Mouse (Mus musculus): ENCODE data around the gene Kif5a.
"Not testable (repeated sequence)": the region's sequence is repeated elsewhere in the genome, so short reads cannot be mapped to it uniquely, and the experiment has no call there.

Kif5a gene

GRCm38 (mm10) chr10:127262548-127263398, at the start of gene Kif5a:
TSS of gene Kif5a (minus strand) at chr10:127263348.
- DNase-seq (ENCODE audit: low spot score): no peak

- DNase-seq (ENCODE audit: low spot score): no peak
Observed at GRCm38 (mm10) chr10:127312858-127313257, 49.7 kb upstream of the Kif5a start.

GRCm38 (mm10) chr10:127312356-127312676, 49.2 kb upstream of the Kif5a start:
- DNase-seq (ENCODE audit: low spot score): peak; percentile 82

DNA sequence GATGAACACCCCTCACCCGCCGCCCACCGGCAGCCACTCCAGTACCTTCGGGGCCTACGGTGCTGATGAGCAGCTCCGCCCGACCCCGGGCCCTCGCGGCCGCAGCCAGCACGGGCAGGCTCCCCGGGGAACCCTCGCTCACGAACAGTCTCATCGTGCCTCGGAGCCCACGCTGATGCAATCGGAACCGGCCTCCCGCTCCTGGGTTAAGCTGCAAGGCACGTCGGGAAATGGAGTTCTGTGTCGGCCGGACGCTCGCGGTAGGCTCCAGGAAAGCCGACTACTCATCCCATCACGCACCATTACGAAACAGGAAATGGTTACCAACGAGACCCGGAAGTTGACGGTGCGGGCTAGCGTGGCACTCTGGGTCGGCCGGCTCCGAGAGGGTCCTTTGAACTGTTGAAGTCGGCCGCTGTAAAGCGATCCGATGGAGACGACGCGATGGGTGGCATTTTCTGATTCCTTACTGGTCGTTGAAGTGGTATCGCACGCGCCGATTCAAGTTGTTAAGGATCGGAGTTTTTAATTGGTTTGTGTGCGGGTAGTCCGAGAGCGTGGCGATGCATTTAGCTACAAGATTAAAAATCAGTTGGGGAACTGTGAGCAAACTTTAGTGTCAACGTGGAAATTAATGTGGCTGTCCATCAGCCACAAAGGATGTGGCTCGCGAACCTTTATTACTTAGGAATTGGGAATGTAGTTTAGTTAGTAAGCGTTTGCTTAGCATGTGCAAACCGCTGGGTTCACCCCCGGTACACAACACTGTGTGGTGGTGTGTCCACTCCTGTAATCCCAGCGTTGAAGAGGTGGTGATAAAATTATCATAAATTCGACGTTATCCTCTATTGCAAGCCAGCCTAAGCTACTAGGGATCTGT, 48.6 kb upstream of the Kif5a start, which contains the start of gene Mars:
TSS of gene Mars (minus strand) at position 311 of the 880 bp plus-strand sequence.
- peak; percentile 91 for DNase-seq (ENCODE audit: low spot score)

DNA sequence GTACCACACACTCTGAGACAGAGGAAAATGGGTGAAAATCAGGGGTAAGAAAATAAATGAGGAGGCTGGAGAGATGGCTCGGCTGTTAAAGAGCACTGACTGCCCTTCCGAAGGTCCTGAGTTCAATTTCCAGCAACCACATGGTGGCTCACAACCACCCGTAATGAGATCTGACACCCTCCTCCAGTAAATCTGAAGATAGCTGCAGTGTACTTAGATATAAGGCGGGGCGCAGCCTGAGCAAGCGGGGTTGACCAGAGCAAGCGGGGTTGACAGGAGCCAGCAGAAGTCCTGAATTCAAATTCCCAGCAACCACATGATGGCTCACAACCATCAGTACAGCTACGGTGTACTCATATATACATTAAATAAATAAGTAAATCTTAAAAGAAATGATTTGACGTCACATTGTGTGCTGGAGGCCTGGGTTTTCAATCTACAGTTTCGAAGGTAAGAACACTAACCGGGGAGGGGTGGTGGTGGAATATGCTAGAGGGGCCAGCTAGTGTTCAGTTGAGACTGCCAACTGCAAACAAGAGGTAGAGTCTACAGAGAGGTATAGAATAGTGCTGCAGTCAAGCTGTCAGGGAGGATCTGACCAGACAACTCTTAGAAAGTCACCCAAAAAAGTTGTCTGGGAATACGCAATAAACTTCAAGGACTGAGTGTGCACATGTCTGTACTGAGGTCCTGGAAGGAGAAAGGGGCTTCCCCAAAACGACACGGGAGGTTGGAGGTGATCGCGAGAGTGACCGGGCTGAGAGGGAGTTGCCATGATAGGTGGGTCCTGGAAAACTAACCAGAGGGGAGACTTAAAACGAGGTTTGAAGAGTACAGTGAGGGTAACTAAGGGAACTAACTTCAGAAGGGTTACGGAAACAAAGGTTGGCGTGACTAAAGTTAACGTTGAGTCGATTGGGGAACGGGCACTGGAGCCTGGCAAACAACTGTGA, 47.7 kb upstream of the Kif5a start:
- DNase-seq (ENCODE audit: low spot score): no peak

DNA sequence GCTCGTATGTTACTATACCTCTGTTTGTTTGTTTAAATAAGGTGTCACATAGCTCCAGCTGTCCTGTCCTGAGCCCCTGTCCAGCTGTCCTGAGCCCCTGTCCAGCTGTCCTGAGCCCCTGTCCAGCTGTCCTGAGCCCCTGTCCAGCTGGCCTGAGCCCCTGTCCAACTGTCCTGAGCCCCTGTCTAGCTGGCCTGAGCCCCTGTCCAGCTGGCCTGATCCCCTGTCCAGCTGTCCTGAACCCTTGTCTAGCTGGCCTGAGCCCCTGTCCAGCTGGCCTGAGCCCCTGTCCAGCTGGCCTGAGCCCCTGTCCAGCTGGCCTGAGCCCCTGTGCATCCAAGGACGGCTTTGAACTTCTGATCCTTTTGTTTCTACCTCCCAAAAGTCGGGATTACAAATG, 46.0 kb upstream of the Kif5a start:
- DNase-seq (ENCODE audit: low spot score): not testable (repeated sequence)

GRCm38 (mm10) chr10:127303136-127303535, 40.0 kb upstream of the Kif5a start:
- DNase-seq (ENCODE audit: low spot score): no peak

GRCm38 (mm10) chr10:127300361-127300760, 37.2 kb upstream of the Kif5a start:
- DNase-seq (ENCODE audit: low spot score): no peak

DNA sequence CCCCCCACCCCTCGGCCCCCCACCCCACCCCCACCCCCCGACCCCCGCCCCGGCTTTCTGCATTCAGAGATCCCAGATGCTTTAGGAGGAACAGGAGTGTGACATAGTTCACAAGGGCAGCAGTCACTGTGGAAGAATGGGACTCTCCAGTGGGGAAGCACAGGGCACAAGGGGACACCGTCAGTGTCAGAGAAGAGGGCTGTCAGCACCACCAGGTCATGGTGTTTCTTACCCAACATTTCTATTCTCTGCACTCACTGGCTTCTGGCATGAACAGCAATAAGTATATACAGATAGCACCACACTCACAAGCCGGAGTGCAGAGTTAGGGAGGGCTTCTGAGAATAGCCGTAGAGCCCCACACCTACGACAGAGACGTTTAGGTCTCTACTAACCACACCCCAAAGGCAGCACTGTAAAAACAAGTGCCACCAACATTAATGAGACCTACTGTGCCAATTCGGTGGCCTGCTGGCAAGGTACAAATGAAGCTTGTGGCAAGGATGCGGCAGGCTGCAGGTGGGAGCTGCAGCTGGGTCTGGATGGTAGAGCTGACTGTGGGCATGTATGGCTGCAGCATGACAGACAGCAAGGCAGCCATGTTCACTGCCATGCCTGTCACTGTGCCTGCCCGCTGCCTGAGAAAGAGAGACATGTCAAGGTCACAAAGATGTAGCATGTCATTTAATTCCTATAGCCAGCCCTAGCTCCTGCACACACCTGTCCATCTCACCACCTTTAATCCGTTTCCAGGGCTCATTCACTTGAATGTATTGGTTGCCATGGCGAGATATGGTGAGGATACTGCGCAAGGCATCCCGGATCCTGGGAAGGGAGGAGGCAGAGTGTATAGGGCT, 34.1 kb upstream of the Kif5a start:
- no peak for DNase-seq (ENCODE audit: low spot score)

DNA sequence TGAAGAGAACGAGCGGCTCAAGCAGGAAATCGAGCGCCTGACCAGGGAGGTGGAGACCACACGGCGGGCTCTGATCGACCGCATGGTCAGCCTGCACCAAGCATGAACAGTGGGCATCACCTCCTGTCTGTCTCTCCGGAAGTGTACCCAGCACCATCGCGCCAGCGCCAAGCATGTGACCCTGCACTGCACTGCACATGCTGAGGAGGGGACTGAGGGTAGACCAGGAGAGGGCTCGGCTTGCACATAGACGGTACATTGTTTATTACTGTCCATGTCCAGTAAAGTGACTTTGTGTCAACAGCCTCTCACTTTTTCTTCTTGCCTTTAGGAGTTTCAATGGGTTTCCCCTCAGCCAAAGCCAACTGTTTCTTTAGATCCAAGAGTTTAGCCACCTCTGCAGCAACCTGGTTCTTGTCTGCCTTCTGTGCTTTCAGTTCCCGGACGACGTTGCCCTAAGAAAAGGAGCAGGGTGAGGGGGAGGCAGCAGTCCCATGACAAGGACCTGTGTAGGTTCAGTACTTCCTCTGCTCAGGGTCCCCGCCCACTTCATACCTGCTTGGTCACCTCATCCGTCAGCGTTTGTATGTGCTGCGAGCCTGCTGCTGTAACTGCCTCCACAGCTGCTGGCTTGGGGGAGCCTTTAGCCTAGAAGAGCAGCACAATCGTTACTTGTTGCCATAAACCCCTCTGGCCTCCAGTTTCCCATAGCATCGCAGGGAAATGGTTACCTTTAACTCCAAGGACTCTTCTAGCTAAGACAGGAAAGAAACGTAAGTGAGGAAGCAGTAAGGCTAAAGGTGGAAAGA, 33.0 kb upstream of the Kif5a start:
- DNase-seq (ENCODE audit: low spot score): no peak

GRCm38 (mm10) chr10:127294895-127295510, 31.9 kb upstream of the Kif5a start:
- DNase-seq (ENCODE audit: low spot score): no peak

GRCm38 (mm10) chr10:127293590-127294113, 30.5 kb upstream of the Kif5a start:
- DNase-seq (ENCODE audit: low spot score): no peak

DNA sequence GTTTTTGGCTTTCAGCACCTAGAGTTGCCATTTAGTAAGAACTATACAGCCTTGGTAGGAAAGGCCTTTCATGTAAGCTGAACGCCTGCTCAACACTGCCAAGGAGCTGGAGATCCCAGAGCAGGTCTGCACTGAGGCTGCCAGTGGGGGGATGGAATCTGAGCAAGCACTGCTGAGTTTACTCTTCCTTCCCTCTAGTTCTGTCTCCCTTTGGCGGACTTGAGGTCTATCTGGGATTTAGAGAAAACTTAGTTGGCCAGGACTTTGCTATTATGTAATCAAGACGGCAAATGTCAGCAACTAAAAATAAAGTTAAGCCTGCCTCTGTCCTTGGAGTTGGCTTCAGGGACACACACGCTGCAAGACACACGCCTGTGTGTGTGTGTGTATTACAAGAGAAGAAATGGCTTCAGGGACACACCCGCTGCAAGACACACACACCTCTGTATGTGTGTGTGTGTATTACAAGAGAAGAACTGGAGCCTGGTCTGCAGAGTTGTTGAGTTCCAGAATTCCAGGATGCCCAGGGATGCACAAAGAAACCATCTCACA, 29.9 kb upstream of the Kif5a start:
- DNase-seq (ENCODE audit: low spot score): no peak

- DNase-seq (ENCODE audit: low spot score): no peak
Observed at GRCm38 (mm10) chr10:127291881-127292638, 28.9 kb upstream of the Kif5a start.

DNA sequence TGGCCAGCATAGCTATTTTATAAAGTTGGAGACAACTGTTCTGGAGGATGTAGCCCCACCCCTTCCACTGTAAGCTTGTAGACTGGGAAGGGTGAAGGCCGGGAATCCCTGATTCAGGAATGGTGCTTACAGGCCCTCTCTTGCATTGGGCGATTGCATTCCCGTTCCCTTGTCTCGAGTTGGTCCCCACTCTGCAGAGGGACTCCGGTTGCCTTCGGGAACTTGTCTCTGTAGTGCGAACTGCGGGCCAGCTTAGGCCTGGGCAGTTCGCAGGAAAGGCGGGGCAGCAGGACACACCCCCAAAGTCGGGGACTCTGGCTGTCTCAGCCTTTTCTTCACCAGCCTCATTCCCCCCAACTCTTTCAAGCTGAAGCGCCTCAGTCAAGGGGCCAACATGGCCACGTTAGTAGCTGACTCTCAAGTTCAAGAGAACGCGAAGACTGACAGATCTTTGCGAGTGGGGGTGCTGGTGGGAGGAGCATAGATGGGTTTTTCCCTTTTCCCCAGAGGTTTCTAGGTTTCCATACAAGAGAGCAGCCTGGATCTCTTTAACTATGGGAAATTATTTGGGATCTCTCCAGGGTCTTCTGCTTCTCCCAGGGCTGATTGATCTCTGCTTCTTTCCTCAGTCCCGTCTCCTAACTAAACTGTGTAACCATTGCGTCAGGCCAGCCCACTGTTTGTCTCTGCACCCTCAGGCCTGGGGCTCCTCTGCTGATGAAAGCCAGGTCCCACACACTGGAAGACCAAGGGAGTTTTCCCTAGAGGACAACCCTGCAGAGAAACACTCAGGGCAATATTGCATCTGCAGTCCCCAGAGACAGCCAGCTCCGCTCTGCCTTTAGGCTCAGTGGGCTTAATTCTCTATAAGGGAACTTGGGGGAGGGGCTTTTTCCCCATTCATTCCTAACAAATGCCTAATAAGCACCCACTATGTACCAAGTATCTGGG, 28.1 kb upstream of the Kif5a start:
- no peak for DNase-seq (ENCODE audit: low spot score)

- peak; percentile 99 for DNase-seq (ENCODE audit: low spot score)
Observed at GRCm38 (mm10) chr10:127290307-127290929, 27.3 kb upstream of the Kif5a start.
